Mouse (Mus musculus): ENCODE measurements around the gene Ppp1ca.

Ppp1ca gene

GRCm38 (mm10) chr19:4242416-4242815, 50.6 kb downstream of the Ppp1ca start:
- no peak for DNase-seq

- DNase-seq, result no peak
These were observed 52.9 kb downstream of the Ppp1ca start for GRCm38 (mm10) chr19:4244775-4245174.

Data from thymus, postnatal 4 days (tissue).